Mouse (Mus musculus): ENCODE data around the gene Coro1b. TPM values are rescaled to one million over a fixed set of nuclear protein-coding genes. Genes with fewer than 3 reads are reported as not detected.

Coro1b gene
- polyA plus RNA-seq, 1 experiment from 2014 or later: 176 TPM

Other genes starting within 250 kb of the Coro1b start
- gene Tcirg1, start 241.5 kb upstream of the Coro1b start, polyA plus RNA-seq (2015; fragmentation: Nextera tagmentation; extraction: Ambion mirVana): 43.1 and 46.6 TPM in 2 replicates
- 271 and 298 TPM in 2 replicates for gene Ndufs8, start 235.8 kb upstream of the Coro1b start, polyA plus RNA-seq (2015; fragmentation: Nextera tagmentation; extraction: Ambion mirVana)
- gene Aldh3b1, start 218.8 kb upstream of the Coro1b start, polyA plus RNA-seq (2015; fragmentation: Nextera tagmentation; extraction: Ambion mirVana): 3.5 and 4.9 TPM in 2 replicates
- 25.6 and 29.9 TPM in 2 replicates for gene Unc93b1, start 213.4 kb upstream of the Coro1b start, polyA plus RNA-seq (2015; fragmentation: Nextera tagmentation; extraction: Ambion mirVana)
- 0.39 and 0.92 TPM in 2 replicates for gene Aldh3b3, start 190.0 kb upstream of the Coro1b start, polyA plus RNA-seq (2015; fragmentation: Nextera tagmentation; extraction: Ambion mirVana)
- gene Aldh3b2, start 176.3 kb upstream of the Coro1b start, polyA plus RNA-seq (2015; fragmentation: Nextera tagmentation; extraction: Ambion mirVana): 44.0 and 68.7 TPM in 2 replicates
- gene Acy3, start 162.0 kb upstream of the Coro1b start, polyA plus RNA-seq (2015; fragmentation: Nextera tagmentation; extraction: Ambion mirVana): 7.8 and 10.2 TPM in 2 replicates
- gene Tbx10, start 155.9 kb upstream of the Coro1b start, polyA plus RNA-seq (2015; fragmentation: Nextera tagmentation; extraction: Ambion mirVana): 0.17 TPM in 1 of 2 replicates, not detected in the other
- 30.5 and 31.3 TPM in 2 replicates for gene Nudt8, start 148.0 kb upstream of the Coro1b start, polyA plus RNA-seq (2015; fragmentation: Nextera tagmentation; extraction: Ambion mirVana)
- gene Gm49405, start 148.0 kb upstream of the Coro1b start, polyA plus RNA-seq (2015; fragmentation: Nextera tagmentation; extraction: Ambion mirVana): 2.8 and 3.4 TPM in 2 replicates
- 3.8 and 4.8 TPM in 2 replicates for gene Doc2g, start 145.3 kb upstream of the Coro1b start, polyA plus RNA-seq (2015; fragmentation: Nextera tagmentation; extraction: Ambion mirVana)
- gene Ndufv1, start 135.8 kb upstream of the Coro1b start, polyA plus RNA-seq (2015; fragmentation: Nextera tagmentation; extraction: Ambion mirVana): 222 and 223 TPM in 2 replicates
- 793 and 833 TPM in 2 replicates for gene Gstp1, start 110.6 kb upstream of the Coro1b start, polyA plus RNA-seq (2015; fragmentation: Nextera tagmentation; extraction: Ambion mirVana)
- 24.2 and 28.7 TPM in 2 replicates for gene Gstp2, start 102.6 kb upstream of the Coro1b start, polyA plus RNA-seq (2015; fragmentation: Nextera tagmentation; extraction: Ambion mirVana)
- gene Gstp3, start 89.0 kb upstream of the Coro1b start, polyA plus RNA-seq (2015; fragmentation: Nextera tagmentation; extraction: Ambion mirVana): 5.3 and 6.1 TPM in 2 replicates
- 2.9 and 4.2 TPM in 2 replicates for gene Cabp2, start 67.0 kb upstream of the Coro1b start, polyA plus RNA-seq (2015; fragmentation: Nextera tagmentation; extraction: Ambion mirVana)
- 115 and 128 TPM in 2 replicates for gene Cdk2ap2, start 51.4 kb upstream of the Coro1b start, polyA plus RNA-seq (2015; fragmentation: Nextera tagmentation; extraction: Ambion mirVana)
- gene Pitpnm1, start 48.6 kb upstream of the Coro1b start, polyA plus RNA-seq (2015; fragmentation: Nextera tagmentation; extraction: Ambion mirVana): 13.8 and 14.9 TPM in 2 replicates
- gene Aip, start 22.8 kb upstream of the Coro1b start, polyA plus RNA-seq (2015; fragmentation: Nextera tagmentation; extraction: Ambion mirVana): 86.9 and 90.8 TPM in 2 replicates
- gene Gpr152, start 8.8 kb upstream of the Coro1b start, polyA plus RNA-seq (2015; fragmentation: Nextera tagmentation; extraction: Ambion mirVana): not detected in 2 replicates
- 0.12 TPM in 1 of 2 replicates, not detected in the other for gene Cabp4, start 4.6 kb upstream of the Coro1b start, polyA plus RNA-seq (2015; fragmentation: Nextera tagmentation; extraction: Ambion mirVana)
- gene Ptprcap, start 5.0 kb downstream of the Coro1b start, polyA plus RNA-seq (2015; fragmentation: Nextera tagmentation; extraction: Ambion mirVana): 5.8 and 6.2 TPM in 2 replicates
- 50.2 and 60.4 TPM in 2 replicates for gene Rps6kb2, start 14.7 kb downstream of the Coro1b start, polyA plus RNA-seq (2015; fragmentation: Nextera tagmentation; extraction: Ambion mirVana)
- gene Carns1, start 26.9 kb downstream of the Coro1b start, polyA plus RNA-seq (2015; fragmentation: Nextera tagmentation; extraction: Ambion mirVana): 1.8 and 3.1 TPM in 2 replicates
- 3.6 and 3.8 TPM in 2 replicates for gene Tbc1d10c, start 42.7 kb downstream of the Coro1b start, polyA plus RNA-seq (2015; fragmentation: Nextera tagmentation; extraction: Ambion mirVana)
- gene Ppp1ca, start 43.4 kb downstream of the Coro1b start, polyA plus RNA-seq (2015; fragmentation: Nextera tagmentation; extraction: Ambion mirVana): 727 and 779 TPM in 2 replicates
- 26.2 and 26.7 TPM in 2 replicates for gene Rad9a, start 53.0 kb downstream of the Coro1b start, polyA plus RNA-seq (2015; fragmentation: Nextera tagmentation; extraction: Ambion mirVana)
- gene Clcf1, start 65.6 kb downstream of the Coro1b start, polyA plus RNA-seq (2015; fragmentation: Nextera tagmentation; extraction: Ambion mirVana): 5.3 and 6.3 TPM in 2 replicates
- gene AC109138.7, start 65.7 kb downstream of the Coro1b start, polyA plus RNA-seq (2015; fragmentation: Nextera tagmentation; extraction: Ambion mirVana): not detected in 2 replicates
- gene Pold4, start 83.3 kb downstream of the Coro1b start, polyA plus RNA-seq (2015; fragmentation: Nextera tagmentation; extraction: Ambion mirVana): 36.3 and 38.0 TPM in 2 replicates
- gene Ssh3, start 120.6 kb downstream of the Coro1b start, polyA plus RNA-seq (2015; fragmentation: Nextera tagmentation; extraction: Ambion mirVana): 44.5 and 53.2 TPM in 2 replicates
- 10.9 and 11.9 TPM in 2 replicates for gene Ankrd13d, start 134.5 kb downstream of the Coro1b start, polyA plus RNA-seq (2015; fragmentation: Nextera tagmentation; extraction: Ambion mirVana)
- gene Grk2, start 157.6 kb downstream of the Coro1b start, polyA plus RNA-seq (2015; fragmentation: Nextera tagmentation; extraction: Ambion mirVana): 18.0 and 20.0 TPM in 2 replicates
- 35.9 and 37.0 TPM in 2 replicates for gene Kdm2a, start 249.7 kb downstream of the Coro1b start, polyA plus RNA-seq (2015; fragmentation: Nextera tagmentation; extraction: Ambion mirVana)